Mouse (Mus musculus) liver, adult 2 months (tissue): ENCODE measurements around the gene Uimc1.

Experiments
- CTCF ChIP-seq: fragments of 200-500 bp; IDR thresholded peaks from 2 replicates; pipeline ENCODE4 v1.5.1; 2011; ENCODE audit warnings: low read depth, low read length, control low read depth
- POLR2A ChIP-seq: fragments of 200-500 bp; IDR thresholded peaks from 2 replicates; pipeline ENCODE4 v1.6.1; 2011; ENCODE audit warnings: low read length, control low read depth; ENCODE audit not compliant: insufficient read depth; ENCODE audit errors: extremely low read depth

DNA sequence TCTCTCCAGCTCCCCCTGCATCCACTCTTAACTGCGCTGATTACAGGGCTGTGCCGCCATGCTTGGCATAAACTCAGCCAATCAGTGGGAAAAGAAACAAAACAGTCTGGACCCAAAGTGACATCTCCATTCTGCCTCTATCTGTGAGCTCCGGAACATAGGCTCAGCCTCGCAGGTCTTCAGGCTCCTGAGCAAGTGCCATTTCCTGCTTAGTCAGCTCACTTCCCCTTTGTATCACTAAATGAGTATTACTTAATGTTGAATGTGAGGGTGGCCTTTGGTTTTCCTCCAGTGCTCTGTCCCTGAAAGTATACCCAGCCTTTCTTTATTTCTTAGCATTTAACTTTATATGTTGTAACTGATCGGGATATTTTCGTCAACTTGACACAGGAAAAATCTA, 24.8 kb upstream of the Uimc1 start:
- no peak for TF ChIP-seq POLR2A
- TF ChIP-seq CTCF, result no peak
